Mouse (Mus musculus): ENCODE measurements around the gene Crym. TPM values are rescaled to one million over a fixed set of nuclear protein-coding genes. Genes with fewer than 3 reads are reported as not detected.

The Crym gene
- polyA plus RNA-seq (2015; fragmentation: Nextera tagmentation; extraction: Ambion mirVana): 0.25 and 0.44 TPM in 2 replicates

- 4% methylated on average over 26 of the region's 26 CpGs for WGBS (ENCODE audit: insufficient replicate concordance)
- 0 out of 2 replicates have a peak within 1 kb of the TSS, but pooled peaks have one; percentile 4 for H3K4me3 ChIP-seq (replicated peaks)
- DNase-seq: no peak
Observed at GRCm38 (mm10) chr7:120201771-120202170, at the start of gene Crym. Gene Crym (minus strand): TSS chr7:120202111.

GRCm38 (mm10) chr7:120241092-120241491 lies 39.2 kb upstream of the Crym start:
- Histone ChIP-seq H3K9ac (no peak overlapping the region), H3K27me3 (no peaks in the 10 kb centered on the region), H3K27ac (no peak overlapping the region), H3K36me3 (no peaks in the 10 kb centered on the region), H3K4me3 (replicated peaks) (no peak overlapping the region), H3K4me1 (replicated peaks) (no peaks in the 10 kb centered on the region), H3K9me3 (replicated peaks) (no peaks in the 10 kb centered on the region), H3K4me2 (no peak overlapping the region)
- ATAC-seq (ENCODE audit: low read depth) (no peak), DNase-seq (no peak)

More at GRCm38 (mm10) chr7:120201771-120202170, at the start of gene Crym:
- Histone ChIP-seq H3K27ac (no peak within 1 kb of the TSS), H3K9me3 (replicated peaks) (no peaks in the 10 kb centered on the region), H3K4me1 (replicated peaks) (no peaks in the 10 kb centered on the region), H3K27me3 (peaks cover 13% of the 10 kb centered on the region), H3K9ac (no peak within 1 kb of the TSS), H3K36me3 (no peaks in the 10 kb centered on the region), H3K4me2 (peak within 1 kb of the TSS; percentile 36)
- no peak for ATAC-seq (ENCODE audit: low read depth)

DNA sequence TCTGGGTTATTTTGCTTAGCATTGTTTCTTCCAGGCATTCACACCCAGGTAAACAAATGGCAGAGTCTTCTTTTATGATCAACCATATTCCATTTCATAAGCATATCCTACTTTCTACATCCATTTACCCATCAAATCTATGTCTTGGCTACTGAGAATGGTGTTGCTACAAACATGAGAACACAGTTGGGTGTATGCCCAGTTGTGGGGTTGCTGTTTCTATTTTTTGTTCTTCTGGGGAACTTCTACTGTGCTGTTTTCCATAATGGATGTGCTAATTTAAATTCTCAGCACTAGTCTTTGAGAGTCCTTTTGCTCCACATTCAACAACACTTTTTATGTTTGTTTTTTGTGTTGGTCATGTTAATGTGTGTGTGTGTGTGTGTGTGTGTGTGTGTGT lies 26.6 kb upstream of the Crym start:
- Histone ChIP-seq H3K4me1 (replicated peaks) (no peaks in the 10 kb centered on the region), H3K4me2 (no peak overlapping the region), H3K27me3 (no peaks in the 10 kb centered on the region), H3K27ac (no peak overlapping the region), H3K4me3 (replicated peaks) (no peak overlapping the region), H3K9ac (no peak overlapping the region), H3K9me3 (replicated peaks) (no peaks in the 10 kb centered on the region), H3K36me3 (no peaks in the 10 kb centered on the region)
- DNase-seq: no peak
- ATAC-seq (ENCODE audit: low read depth): no peak

- Histone ChIP-seq H3K9me3 (replicated peaks) (no peaks in the 10 kb centered on the region), H3K36me3 (no peaks in the 10 kb centered on the region), H3K27ac (no peak overlapping the region), H3K4me1 (replicated peaks) (no peaks in the 10 kb centered on the region), H3K9ac (no peak overlapping the region), H3K4me3 (replicated peaks) (no peak overlapping the region), H3K27me3 (peaks cover 10% of the 10 kb centered on the region), H3K4me2 (no peak overlapping the region)
- no peak for ATAC-seq (ENCODE audit: low read depth)
- DNase-seq: no peak
- WGBS (ENCODE audit: insufficient replicate concordance): 25% methylated on average over 9 of the region's 9 CpGs
Observed at GRCm38 (mm10) chr7:120205989-120206388, 4.1 kb upstream of the Crym start.

DNA sequence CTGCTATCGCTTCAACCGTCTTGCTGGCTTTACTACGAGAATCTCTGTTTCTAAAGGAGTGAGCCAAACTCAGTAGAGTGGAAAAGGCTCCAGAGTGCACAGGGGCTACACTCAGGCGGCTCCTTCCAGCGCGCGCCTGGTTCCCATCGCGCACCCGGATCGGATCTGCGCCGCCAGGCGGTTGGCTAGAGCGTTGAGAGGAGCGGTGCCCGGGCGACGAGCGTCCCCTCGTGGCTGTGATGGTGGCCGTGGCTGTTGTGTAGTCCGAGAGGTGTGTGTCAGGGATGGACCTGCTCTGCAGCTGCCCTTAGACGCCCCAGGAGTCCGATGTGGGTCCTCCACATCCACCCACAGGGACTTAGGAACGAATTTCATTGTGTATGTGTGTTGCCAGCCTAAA lies 1.9 kb upstream of the Crym start, which contains the start of gene Abca14:
TSS of gene Abca14 (plus strand) at position 173 of the 400 bp plus-strand sequence.
- H3K9me3 ChIP-seq (replicated peaks): no peaks in the 10 kb centered on the region
- H3K27ac ChIP-seq: no peak within 1 kb of the TSS
- H3K4me2 ChIP-seq: no peak within 1 kb of the TSS
- peak; percentile 58 for ATAC-seq (ENCODE audit: low read depth)
- WGBS (ENCODE audit: insufficient replicate concordance): 6% methylated on average over 26 of the region's 26 CpGs
- H3K9ac ChIP-seq: no peak within 1 kb of the TSS
- DNase-seq: peak; percentile 17
- no peaks in the 10 kb centered on the region for H3K36me3 ChIP-seq
- H3K4me1 ChIP-seq (replicated peaks): no peaks in the 10 kb centered on the region
- H3K4me3 ChIP-seq (replicated peaks): no peak within 1 kb of the TSS
- peaks cover 13% of the 10 kb centered on the region for H3K27me3 ChIP-seq

GRCm38 (mm10) chr7:120201231-120201744 lies 623 bp downstream of the Crym start:
- Histone ChIP-seq H3K27ac (no peak overlapping the region), H3K9ac (no peak overlapping the region), H3K4me2 (peak overlapping the region; percentile 36), H3K36me3 (no peaks in the 10 kb centered on the region), H3K4me1 (replicated peaks) (no peaks in the 10 kb centered on the region), H3K4me3 (replicated peaks) (0 out of 2 replicates have a peak overlapping the region, but pooled peaks have one; percentile 4), H3K9me3 (replicated peaks) (no peaks in the 10 kb centered on the region), H3K27me3 (peaks cover 13% of the 10 kb centered on the region)
- WGBS (ENCODE audit: insufficient replicate concordance): 5% methylated on average over 13 of the region's 14 CpGs
- ATAC-seq (ENCODE audit: low read depth) (no peak), DNase-seq (no peak)

- no peak overlapping the region for H3K4me2 ChIP-seq
- ATAC-seq (ENCODE audit: low read depth): no peak
- H3K4me1 ChIP-seq (replicated peaks): 0 out of 2 replicates have a peak, but pooled peaks cover 3% of the 10 kb centered on the region
- no peaks in the 10 kb centered on the region for H3K27me3 ChIP-seq
- no peaks in the 10 kb centered on the region for H3K9me3 ChIP-seq (replicated peaks)
- H3K36me3 ChIP-seq: no peaks in the 10 kb centered on the region
- no peak for DNase-seq
- WGBS (ENCODE audit: insufficient replicate concordance): 58% methylated on average over 4 of the region's 4 CpGs
- no peak overlapping the region for H3K27ac ChIP-seq
- H3K9ac ChIP-seq: no peak overlapping the region
- no peak overlapping the region for H3K4me3 ChIP-seq (replicated peaks)
Observed at GRCm38 (mm10) chr7:120195207-120195606, 6.7 kb downstream of the Crym start.

GRCm38 (mm10) chr7:120192816-120193215 lies 9.1 kb downstream of the Crym start:
- Histone ChIP-seq H3K9me3 (replicated peaks) (no peaks in the 10 kb centered on the region), H3K4me3 (replicated peaks) (no peak overlapping the region), H3K4me2 (no peak overlapping the region), H3K4me1 (replicated peaks) (0 out of 2 replicates have a peak, but pooled peaks cover 3% of the 10 kb centered on the region), H3K9ac (no peak overlapping the region), H3K27ac (no peak overlapping the region), H3K27me3 (no peaks in the 10 kb centered on the region), H3K36me3 (no peaks in the 10 kb centered on the region)
- ATAC-seq (ENCODE audit: low read depth) (no peak), DNase-seq (no peak)
- WGBS (ENCODE audit: insufficient replicate concordance): 77% methylated on average over 6 of the region's 6 CpGs

- no peak overlapping the region for H3K4me3 ChIP-seq (replicated peaks)
- no peaks in the 10 kb centered on the region for H3K36me3 ChIP-seq
- H3K27me3 ChIP-seq: no peaks in the 10 kb centered on the region
- H3K9ac ChIP-seq: no peak overlapping the region
- H3K27ac ChIP-seq: no peak overlapping the region
- H3K9me3 ChIP-seq (replicated peaks): no peaks in the 10 kb centered on the region
- no peak overlapping the region for H3K4me2 ChIP-seq
- H3K4me1 ChIP-seq (replicated peaks): 0 out of 2 replicates have a peak, but pooled peaks cover 3% of the 10 kb centered on the region
- ATAC-seq (ENCODE audit: low read depth): no peak
- no peak for DNase-seq
- WGBS (ENCODE audit: insufficient replicate concordance): 43% methylated on average over 3 of the region's 3 CpGs
Observed at GRCm38 (mm10) chr7:120192207-120192606, 9.7 kb downstream of the Crym start.

DNA sequence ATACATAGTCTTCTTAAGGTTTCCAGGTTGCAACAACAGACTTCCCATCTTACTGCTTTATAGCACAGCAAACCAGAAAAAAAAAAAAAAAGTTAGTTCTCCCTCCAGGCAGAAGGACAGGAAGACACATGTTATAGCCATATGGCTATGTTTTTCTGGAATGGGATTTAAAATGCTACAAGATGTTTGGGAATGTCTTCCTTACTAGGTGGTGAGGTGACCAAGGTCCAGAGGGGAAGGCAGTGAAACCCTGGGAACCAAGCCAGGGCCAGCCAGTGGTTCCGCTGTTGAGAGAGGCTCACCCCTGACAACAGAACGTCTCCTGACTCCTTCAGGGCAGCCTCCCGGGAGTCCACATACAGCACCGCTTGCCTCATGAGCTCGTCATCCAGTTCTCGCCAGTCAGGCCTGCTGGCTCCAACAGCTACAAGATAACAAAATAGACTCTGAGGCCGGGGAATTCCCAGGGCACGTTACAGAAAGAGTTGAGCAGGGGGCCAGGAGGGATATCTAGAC lies 11.7 kb downstream of the Crym start:
- no peak overlapping the region for H3K27ac ChIP-seq
- no peaks in the 10 kb centered on the region for H3K27me3 ChIP-seq
- H3K4me2 ChIP-seq: no peak overlapping the region
- no peak for DNase-seq
- H3K4me3 ChIP-seq (replicated peaks): no peak overlapping the region
- H3K36me3 ChIP-seq: no peaks in the 10 kb centered on the region
- H3K9ac ChIP-seq: no peak overlapping the region
- H3K9me3 ChIP-seq (replicated peaks): no peaks in the 10 kb centered on the region
- 0 out of 2 replicates have a peak, but pooled peaks cover 3% of the 10 kb centered on the region for H3K4me1 ChIP-seq (replicated peaks)
- 63% methylated on average over 8 of the region's 8 CpGs for WGBS (ENCODE audit: insufficient replicate concordance)
- ATAC-seq (ENCODE audit: low read depth): peak; percentile 47; the same call in 1 of the 2 replicates

DNA sequence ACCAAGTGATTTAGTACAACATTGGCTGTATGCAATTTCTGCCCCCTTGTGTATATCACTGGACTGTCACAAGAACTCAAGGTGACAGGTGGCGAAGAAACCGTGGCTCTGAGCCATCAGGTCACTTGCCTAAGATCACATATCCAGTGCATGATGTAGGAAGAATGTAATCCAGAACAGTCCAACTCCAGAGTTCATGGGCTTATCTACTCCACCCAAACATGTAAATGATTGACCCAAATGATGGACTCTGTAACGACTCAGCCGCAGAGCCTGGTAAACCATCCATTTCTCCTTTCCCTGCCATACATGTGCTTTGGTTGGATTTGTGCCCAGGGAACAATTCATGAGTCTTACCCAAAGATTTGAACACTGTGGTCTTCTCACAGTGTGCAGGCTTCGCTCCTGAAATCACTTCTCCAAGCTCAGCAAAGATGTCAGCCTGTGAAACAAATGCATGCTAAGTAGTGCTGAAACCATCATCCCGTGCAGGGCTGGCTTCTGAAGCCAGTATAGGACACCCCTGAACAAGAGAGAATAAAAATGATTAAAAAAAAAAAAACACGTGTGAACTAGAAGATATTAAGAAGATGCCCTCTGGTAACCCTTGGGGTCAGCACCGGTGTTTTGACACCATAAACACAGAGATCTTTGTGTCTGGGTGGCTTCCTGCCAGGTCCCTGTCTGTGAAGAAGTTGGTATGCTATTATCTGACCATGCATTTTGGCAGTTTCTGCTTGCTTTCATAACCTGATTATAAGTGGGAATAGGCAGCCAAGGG lies 12.4 kb downstream of the Crym start:
- Histone ChIP-seq H3K27me3 (no peaks in the 10 kb centered on the region), H3K4me3 (replicated peaks) (no peak overlapping the region), H3K4me2 (no peak overlapping the region), H3K36me3 (no peaks in the 10 kb centered on the region), H3K4me1 (replicated peaks) (0 out of 2 replicates have a peak, but pooled peaks cover 3% of the 10 kb centered on the region), H3K27ac (no peak overlapping the region), H3K9me3 (replicated peaks) (no peaks in the 10 kb centered on the region), H3K9ac (no peak overlapping the region)
- DNase-seq (no peak), ATAC-seq (ENCODE audit: low read depth) (peak; percentile 75)
- WGBS (ENCODE audit: insufficient replicate concordance): 62% methylated on average over 8 of the region's 8 CpGs

Data from liver, embryonic 13.5 days (tissue).